Mouse (Mus musculus) heart, adult 18-20 months (tissue): ENCODE data around the gene Alkal2. TPM values are rescaled to one million over a fixed set of nuclear protein-coding genes. Genes with fewer than 3 reads are reported as not detected.

Source experiments
- DNase-seq, 2 experiments: peaks; one replicate each; pipeline ENCODE4 v3.0.0; 2021 to 2022; ENCODE audit warnings: mixed read lengths in 1 of 2
- total RNA-seq, 2 experiments: library from RNA; stranded (reverse); gene quantifications; 2 replicates each; pipeline ENCODE4 v1.2.3; 2021

Alkal2 gene
- total RNA-seq, 2 experiments from 2014 or later, result 1.0 to 2.0 TPM

- no peak for DNase-seq
Observed at GRCm38 (mm10) chr12:30922401-30922800, 38.3 kb downstream of the Alkal2 start.

DNA sequence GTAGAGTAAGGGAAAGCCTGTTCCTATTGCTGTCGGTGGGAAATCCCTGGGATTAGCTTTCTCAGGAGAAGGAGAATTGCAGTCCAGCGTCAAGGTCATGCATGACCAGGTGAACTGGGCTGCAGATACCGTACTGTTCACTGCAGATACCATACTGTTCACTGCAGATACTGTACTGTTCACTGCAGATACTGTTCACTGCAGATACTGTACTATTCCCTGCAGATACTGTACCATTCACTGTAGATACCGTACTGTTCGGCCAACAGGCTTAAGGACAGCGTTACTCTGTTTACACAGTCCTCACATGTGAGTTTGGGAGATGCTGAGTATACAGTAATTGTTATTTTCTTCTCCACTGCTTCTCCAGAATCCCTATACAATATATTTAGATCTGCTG, 44.1 kb downstream of the Alkal2 start:
- DNase-seq, result no peak

DNA sequence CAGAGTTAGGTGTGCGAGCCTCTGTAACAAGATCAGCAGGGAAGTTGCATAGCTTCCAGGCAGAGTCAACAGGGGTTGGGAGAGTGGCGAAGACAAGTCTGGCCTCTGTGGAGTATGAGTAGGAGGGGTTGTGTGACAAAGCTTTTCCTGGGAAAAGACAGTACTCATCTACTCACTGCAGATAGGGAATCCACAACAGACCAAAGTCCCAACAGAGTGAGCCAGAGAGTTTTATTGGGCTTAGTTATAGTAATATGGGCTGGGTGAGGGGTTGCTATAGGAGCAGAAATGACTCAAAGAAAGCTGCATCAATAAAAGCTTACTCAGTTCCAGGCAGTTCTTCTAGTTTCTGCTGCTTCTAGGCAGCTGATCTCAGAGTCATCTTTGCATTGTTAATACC, 49.2 kb downstream of the Alkal2 start:
- no peak for DNase-seq

DNA sequence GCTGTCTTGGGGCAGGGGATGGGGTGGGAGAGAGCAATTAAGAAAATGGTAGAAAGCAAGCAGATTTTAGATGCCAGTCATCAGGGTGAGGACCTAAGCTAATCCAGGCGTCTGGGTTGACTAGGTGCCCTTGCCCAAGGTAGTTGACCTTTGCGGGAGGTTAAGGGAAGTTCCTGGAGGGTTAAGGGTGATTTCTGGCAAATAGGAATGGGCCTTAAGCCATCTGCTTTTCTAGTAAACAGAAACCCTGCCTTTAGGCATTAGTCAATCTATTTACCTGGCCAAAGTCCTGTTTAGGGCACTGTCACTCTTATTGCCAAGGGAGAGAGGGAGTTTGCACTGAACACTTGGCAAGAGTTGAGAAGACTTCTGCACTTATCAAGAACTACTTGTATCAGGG, 52.8 kb downstream of the Alkal2 start:
- DNase-seq, result no peak

Other genes starting within 250 kb of the Alkal2 start
- gene Acp1, start 27.3 kb downstream of the Alkal2 start, total RNA-seq, result 10 to 100 TPM; 31.7 to 33.0 TPM
- 1 to 10 TPM; 1.3 to 2.4 TPM for gene Sh3yl1, start 27.3 kb downstream of the Alkal2 start, total RNA-seq
- gene Fam110c, start 189.5 kb downstream of the Alkal2 start, total RNA-seq, result under 1 TPM; 0.22 to 0.44 TPM